Mouse (Mus musculus) MEL (cell line): ENCODE results near the gene Zfp472.

Experiments
- CHD1 ChIP-seq: IDR thresholded peaks from 2 replicates; pipeline ENCODE4 v1.6.1; 2012; ENCODE audit warnings: low read depth, mild to moderate bottlenecking, inconsistent platforms, low read length, improper control_type of control experiment
- CTCF ChIP-seq, 3 experiments: IDR thresholded peaks in 2 of 3; conservative IDR thresholded peaks in 1 of 3; 2 replicates each; pipeline ENCODE4 v1.5.1; 2011 to 2012; ENCODE audit warnings: low read length in 3 of 3, low read depth in 2 of 3, mild to moderate bottlenecking in 2 of 3, improper control_type of control experiment in 1 of 3, inconsistent platforms in 1 of 3, mixed read lengths in 1 of 3, moderate library complexity in 1 of 3; ENCODE audit not compliant: control insufficient read depth in 1 of 3, insufficient read depth in 1 of 3, poor library complexity in 1 of 3, severe bottlenecking in 1 of 3
- EP300 ChIP-seq, 2 experiments: IDR thresholded peaks; 2 replicates each; pipeline ENCODE4 v1.6.1; 2011; ENCODE audit warnings: improper control_type of control experiment in 2 of 2, low read length in 2 of 2, low read depth in 1 of 2, mild to moderate bottlenecking in 1 of 2
- HCFC1 ChIP-seq: IDR thresholded peaks from 2 replicates; pipeline ENCODE4 v1.6.1; 2012; ENCODE audit warnings: low read depth, mild to moderate bottlenecking, inconsistent platforms, low read length, improper control_type of control experiment, moderate library complexity
- KAT2A ChIP-seq: conservative IDR thresholded peaks from 2 replicates; pipeline ENCODE4 v1.6.1; 2012; ENCODE audit warnings: low read depth, low read length, improper control_type of control experiment, inconsistent platforms
- MAFK ChIP-seq: IDR thresholded peaks from 2 replicates; pipeline ENCODE4 v1.6.1; 2011; ENCODE audit warnings: low read depth, mild to moderate bottlenecking, low read length, improper control_type of control experiment, borderline replicate concordance
- MAX ChIP-seq: IDR thresholded peaks from 2 replicates; pipeline ENCODE4 v1.6.1; 2011; ENCODE audit warnings: low read length, improper control_type of control experiment
- MEF2A ChIP-seq: IDR thresholded peaks from 2 replicates; pipeline ENCODE4 v1.6.1; 2014; ENCODE audit warnings: low read depth, mild to moderate bottlenecking, inconsistent platforms, low read length, improper control_type of control experiment; ENCODE audit not compliant: poor library complexity, insufficient replicate concordance, severe bottlenecking; ENCODE audit errors: extremely low read depth
- MXI1 ChIP-seq: IDR thresholded peaks from 2 replicates; pipeline ENCODE4 v1.6.1; 2011; ENCODE audit warnings: mild to moderate bottlenecking, low read depth, low read length, improper control_type of control experiment
- POLR2A ChIP-seq, 2 experiments: IDR thresholded peaks; 2 replicates each; pipeline ENCODE4 v1.6.1; 2011 to 2012; ENCODE audit warnings: low read length in 2 of 2, mild to moderate bottlenecking in 2 of 2, control low read depth in 1 of 2, improper control_type of control experiment in 1 of 2, low read depth in 1 of 2, moderate library complexity in 1 of 2; ENCODE audit not compliant: control insufficient read depth in 1 of 2, insufficient read depth in 1 of 2, poor library complexity in 1 of 2
- TCF12 ChIP-seq: IDR thresholded peaks from 2 replicates; pipeline ENCODE4 v1.6.1; 2014; ENCODE audit warnings: low read depth, mild to moderate bottlenecking, inconsistent platforms, low read length, improper control_type of control experiment, moderate library complexity
- USF1 ChIP-seq: IDR thresholded peaks from 2 replicates; pipeline ENCODE4 v1.6.1; 2014; ENCODE audit warnings: low read depth, mild to moderate bottlenecking, inconsistent platforms, low read length, improper control_type of control experiment, moderate library complexity
- ZC3H11A ChIP-seq: IDR thresholded peaks from 2 replicates; pipeline ENCODE4 v1.6.1; 2012; ENCODE audit warnings: low read depth, mild to moderate bottlenecking, inconsistent platforms, low read length, improper control_type of control experiment

- TF ChIP-seq CTCF (IDR thresholded peaks at IDR 0.05 in 2 of 3, conservative IDR thresholded peaks at IDR 0.05 in 1 of 3; ENCODE audit: control insufficient read depth in 1 of 3, insufficient read depth in 1 of 3, low read depth in 2 of 3, low read length in 3 of 3, poor library complexity in 1 of 3, severe bottlenecking in 1 of 3) (no peak), HCFC1 (peak; percentile 89), EP300 (IDR thresholded peaks at IDR 0.05; ENCODE audit: low read depth in 1 of 2, low read length in 2 of 2) (peak in 1 of 2 experiments; percentile 39; a peak in 2 of 4 replicates), CHD1 (no peak), ZC3H11A (no peak), POLR2A (IDR thresholded peaks at IDR 0.05; ENCODE audit: control insufficient read depth in 1 of 2, insufficient read depth in 1 of 2, low read depth in 1 of 2, low read length in 2 of 2, poor library complexity in 1 of 2) (peak; percentile 31 to 89; a peak in 3 of 4 replicates), MXI1 (peak; percentile 98), USF1 (peak; percentile 63; the same call in 1 of the 2 replicates), KAT2A (peak; percentile 58; the same call in 1 of the 2 replicates), MEF2A (no peak), MAX (peak; percentile 84), MAFK (no peak), TCF12 (peak; percentile 58; the same call in 1 of the 2 replicates)
These were observed at the start of gene Zfp472 for GRCm38 (mm10) chr17:32965623-32966290.
